Mouse (Mus musculus): Measurements from ENCODE around the gene Casq2. TPM values are rescaled to one million over a fixed set of nuclear protein-coding genes. Genes with fewer than 3 reads are reported as not detected.
A peak's percentile ranks its signal among the peaks of the same experiment; 100 is the strongest.

Casq2 gene
- total RNA-seq, 2 experiments from 2014 or later: 1,042 to 1,098 TPM

GRCm38 (mm10) chr3:102187401-102187800 lies 101.2 kb downstream of the Casq2 start:
- no peak for DNase-seq
- intact Hi-C loops (cut with DNase I): no loop called here

GRCm38 (mm10) chr3:102188972-102189371 lies 102.8 kb downstream of the Casq2 start:
- intact Hi-C loops (cut with DNase I): no loop called here
- DNase-seq: no peak

GRCm38 (mm10) chr3:102190015-102190414 lies 103.8 kb downstream of the Casq2 start:
- DNase-seq: no peak
- intact Hi-C loops (cut with DNase I): no loop called here

GRCm38 (mm10) chr3:102190642-102191041 lies 104.4 kb downstream of the Casq2 start:
- intact Hi-C loops (cut with DNase I): no loop called here
- DNase-seq: no peak

- intact Hi-C loops (cut with DNase I): no loop called here
- DNase-seq: no peak
These were observed 105.4 kb downstream of the Casq2 start for GRCm38 (mm10) chr3:102191575-102191974.

GRCm38 (mm10) chr3:102192621-102193020 lies 106.4 kb downstream of the Casq2 start:
- peak; percentile 62 to 67 for DNase-seq
- intact Hi-C loops (cut with DNase I): no loop called here

GRCm38 (mm10) chr3:102193488-102194290 lies 107.5 kb downstream of the Casq2 start:
- peak; percentile 39 to 65 for DNase-seq
- intact Hi-C loops (cut with DNase I): no loop called here

- DNase-seq: no peak
- intact Hi-C loops (cut with DNase I): no loop called here
These were observed 108.3 kb downstream of the Casq2 start for GRCm38 (mm10) chr3:102194291-102195051.

- intact Hi-C loops (cut with DNase I): no loop called here
- no peak for DNase-seq
These were observed 109.5 kb downstream of the Casq2 start for GRCm38 (mm10) chr3:102195762-102196161.

Other genes with a start within 250 kb of the Casq2 start
- not detected for gene Mab21l3, start 237.5 kb upstream of the Casq2 start, total RNA-seq (2021)
- 1 to 10 TPM; 2.9 to 3.4 TPM for gene Slc22a15, start 162.0 kb upstream of the Casq2 start, total RNA-seq (2021)
- gene Nhlh2, start 76.3 kb upstream of the Casq2 start, total RNA-seq (2021): not detected
- 10 to 100 TPM; 19.0 to 20.0 TPM for gene Vangl1, start 118.3 kb downstream of the Casq2 start, total RNA-seq (2021)